Comparison of ENCODE assay signal across 27 mouse cellular contexts in the genomic region with DNA sequence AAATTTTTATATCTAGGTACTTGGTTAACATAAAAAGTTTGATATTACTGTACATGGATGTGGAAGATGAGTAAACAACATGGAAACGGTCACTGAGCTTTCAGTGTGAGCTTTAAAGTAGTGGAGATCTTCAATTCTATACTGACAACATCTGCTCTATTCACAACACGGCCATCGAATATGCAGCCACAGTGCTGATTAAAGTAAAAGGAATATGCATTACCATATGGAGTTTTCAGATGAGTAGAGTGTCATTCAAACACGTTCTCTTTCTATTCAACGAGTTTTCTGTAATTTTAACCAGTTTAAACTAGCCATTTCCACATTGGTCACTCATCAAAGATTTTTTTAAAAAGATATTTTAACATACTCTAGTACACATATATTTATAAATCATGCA.
"Had no signal": no experiment of that assay in that cellular context is flagged by ENCODE, and none has a peak within 500 bp of the region (broad histone marks: within the 10 kb centered on the region; RNA-seq: fewer than 3 reads in every experiment).

No protein-coding gene starts in this region.

- H3K27me3 ChIP-seq: heart, embryonic 12.5 days; hindbrain, embryonic 12.5 days; intestine, embryonic 15.5 days; limb, embryonic 12.5 days; liver, embryonic 13.5 days; liver, embryonic 15.5 days had no signal

- ATAC-seq: inflammation-experienced regulatory T-cells, adult 6 months; intestine, embryonic 15.5 days; intestine, postnatal 0 days; liver, postnatal 0 days had no signal

- H3K9ac ChIP-seq: heart, embryonic 12.5 days; hindbrain, embryonic 12.5 days; hindbrain, embryonic 14.5 days; intestine, embryonic 15.5 days; limb, embryonic 12.5 days; liver, embryonic 13.5 days; liver, embryonic 15.5 days; liver, postnatal 0 days had no signal

- H3K9me3 ChIP-seq: heart, embryonic 10.5 days; heart, embryonic 12.5 days; hindbrain, embryonic 10.5 days; hindbrain, embryonic 12.5 days; intestine, embryonic 15.5 days; limb, embryonic 10.5 days; limb, embryonic 12.5 days; liver, embryonic 13.5 days; liver, embryonic 15.5 days had no signal

- DNase-seq: gastrocnemius, adult 2 months; gastrocnemius, postnatal 10 days; gastrocnemius, postnatal 25 days; heart, adult 18-20 months; heart, postnatal 10 days; heart, postnatal 4 days; kidney, adult 18-20 months; kidney, adult 8-10 months; kidney, postnatal 10 days; kidney, postnatal 25 days; kidney, postnatal 4 days; liver; liver, embryonic 13.5 days; liver, postnatal 0 days had no signal

- H3K4me3 ChIP-seq: gastrocnemius, adult 2 months; heart, embryonic 10.5 days; heart, embryonic 12.5 days; hindbrain, embryonic 10.5 days; hindbrain, embryonic 12.5 days; intestine, embryonic 15.5 days; left cerebral cortex, adult 2 months; limb, embryonic 10.5 days; limb, embryonic 12.5 days; liver, embryonic 13.5 days; liver, embryonic 15.5 days had no signal

- H3K4me2 ChIP-seq: hindbrain, embryonic 12.5 days; intestine, embryonic 15.5 days; limb, embryonic 12.5 days; liver, embryonic 11.5 days; liver, embryonic 13.5 days; liver, embryonic 15.5 days had no signal

- H3K27ac ChIP-seq: gastrocnemius, adult 2 months; heart, embryonic 10.5 days; hindbrain, embryonic 10.5 days; intestine, embryonic 15.5 days; limb, embryonic 10.5 days; limb, embryonic 12.5 days; liver, embryonic 13.5 days; liver, embryonic 15.5 days had no signal

- H3K4me1 ChIP-seq: limb, embryonic 10.5 days had no signal

- H3K36me3 ChIP-seq: heart, embryonic 10.5 days; heart, embryonic 12.5 days; hindbrain, embryonic 10.5 days; hindbrain, embryonic 12.5 days; intestine, embryonic 15.5 days; limb, embryonic 10.5 days; limb, embryonic 12.5 days; liver, embryonic 13.5 days; liver, embryonic 15.5 days had no signal
